Mouse (Mus musculus) erythroblast, embryonic 14.5 days (primary cell): ENCODE measurements around the gene Mmp21.

ENCODE experiments used
- GATA1 ChIP-seq: IDR thresholded peaks from 2 replicates; pipeline ENCODE4 v1.6.1; 2012; ENCODE audit warnings: low read length, inconsistent platforms, mixed read lengths
- TAL1 ChIP-seq: IDR thresholded peaks from 3 replicates; pipeline ENCODE4 v1.6.1; 2012; ENCODE audit warnings: low read length, inconsistent platforms, mixed read lengths

DNA sequence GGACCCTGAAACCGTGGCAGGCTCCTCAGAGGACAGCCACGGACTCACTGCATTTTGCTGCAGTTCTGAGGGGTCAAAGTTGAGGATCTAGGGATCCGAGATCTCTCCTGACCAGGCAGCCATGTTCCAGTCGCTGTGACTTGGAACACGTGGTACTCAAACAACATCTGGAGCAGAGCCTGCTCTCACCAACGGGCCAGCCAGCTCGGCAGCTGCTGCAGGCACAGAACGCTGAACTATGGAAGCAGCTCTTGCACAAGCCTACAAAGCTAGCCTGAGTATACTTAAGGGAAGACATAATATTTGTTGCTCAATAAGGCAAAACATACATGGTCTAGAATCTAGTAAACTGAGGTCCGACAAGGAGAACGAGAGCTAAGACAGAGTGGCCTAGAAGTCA, 45.7 kb upstream of the Mmp21 start:
- no peak for TF ChIP-seq GATA1
- TF ChIP-seq TAL1 = no peak
